Mouse (Mus musculus): ENCODE data around the gene Itgal. TPM values are rescaled to one million over a fixed set of nuclear protein-coding genes. Genes with fewer than 3 reads are reported as not detected.
"Not testable (repeated sequence)": the region's sequence is repeated elsewhere in the genome, so short reads cannot be mapped to it uniquely, and the experiment has no call there.

The Itgal gene
- polyA plus RNA-seq, 1 experiment from 2014 or later = 0.59 TPM

DNA sequence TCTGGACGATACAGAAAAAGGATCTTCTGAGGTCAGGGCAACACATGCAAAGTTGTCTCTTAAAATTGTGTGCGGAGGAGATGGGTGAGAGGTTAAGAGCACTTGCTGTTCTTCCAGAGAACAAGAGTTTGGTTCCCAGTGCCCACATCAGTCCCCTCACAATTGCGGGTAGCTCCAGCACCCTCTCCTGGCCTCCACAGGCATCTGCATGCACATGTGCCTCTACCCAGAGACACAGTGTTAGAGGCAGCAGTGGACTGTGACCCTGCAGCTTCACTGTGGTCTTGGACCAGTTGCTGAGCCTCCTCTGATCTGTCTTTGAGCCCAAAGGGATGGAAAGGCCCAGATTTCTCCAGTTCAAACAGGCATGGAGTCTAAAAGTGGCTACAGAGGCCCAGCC is 75.8 kb downstream of the Itgal start:
- not testable (repeated sequence) for DNase-seq (ENCODE audit: low spot score); ATAC-seq (replicated peaks; ENCODE audit: insufficient number of reproducible peaks, low FRiP score, low TSS enrichment, low read depth)
- WGBS = 87% methylated on average over 3 of the region's 3 CpGs

GRCm38 (mm10) chr7:127375271-127376245 is 79.5 kb downstream of the Itgal start, which contains the start of gene Zfp747:
TSS of gene Zfp747 (minus strand) at chr7:127376050.
- peak within 1 kb of the TSS; percentile 59 for H3K4me3 ChIP-seq (ENCODE audit: low read depth, low read length)
- H3K27ac ChIP-seq (replicated peaks; ENCODE audit: low read depth, low read length); H3K27me3 ChIP-seq (ENCODE audit: control insufficient read depth, insufficient read depth, low read length); H3K4me1 ChIP-seq (ENCODE audit: control insufficient read depth, insufficient read depth, low read length); H3K9me3 ChIP-seq (replicated peaks; ENCODE audit: control insufficient read depth, low read length); H3K36me3 ChIP-seq (replicated peaks; ENCODE audit: control insufficient read depth, insufficient read depth, low read depth, low read length): not testable (repeated sequence)
- WGBS = 2% methylated on average over 47 of the region's 49 CpGs
- DNase-seq (ENCODE audit: low spot score) (peak; percentile 94), ATAC-seq (replicated peaks; ENCODE audit: insufficient number of reproducible peaks, low FRiP score, low TSS enrichment, low read depth) (peak; percentile 86)
- H3K4me2 ChIP-seq (ENCODE audit: low read depth, low read length) = peak within 1 kb of the TSS; percentile 78
- peak within 1 kb of the TSS; percentile 74 for H3K9ac ChIP-seq (replicated peaks; ENCODE audit: low read length)

More for the DNA sequence above, 75.8 kb downstream of the Itgal start:
- H3K4me3 ChIP-seq (ENCODE audit: low read depth, low read length); H3K9me3 ChIP-seq (replicated peaks; ENCODE audit: control insufficient read depth, low read length); H3K4me1 ChIP-seq (ENCODE audit: control insufficient read depth, insufficient read depth, low read length); H3K27ac ChIP-seq (replicated peaks; ENCODE audit: low read depth, low read length); H3K4me2 ChIP-seq (ENCODE audit: low read depth, low read length); H3K27me3 ChIP-seq (ENCODE audit: control insufficient read depth, insufficient read depth, low read length); H3K36me3 ChIP-seq (replicated peaks; ENCODE audit: control insufficient read depth, insufficient read depth, low read depth, low read length); H3K9ac ChIP-seq (replicated peaks; ENCODE audit: low read length): not testable (repeated sequence)

GRCm38 (mm10) chr7:127378310-127378921 is 82.4 kb downstream of the Itgal start:
- no peak for DNase-seq (ENCODE audit: low spot score)

More at GRCm38 (mm10) chr7:127378310-127378921, 82.4 kb downstream of the Itgal start:
- Histone ChIP-seq H3K4me3 (ENCODE audit: low read depth, low read length) (no peak overlapping the region), H3K36me3 (replicated peaks; ENCODE audit: control insufficient read depth, insufficient read depth, low read depth, low read length) (no peaks in the 10 kb centered on the region), H3K27ac (replicated peaks; ENCODE audit: low read depth, low read length) (no peak overlapping the region), H3K27me3 (ENCODE audit: control insufficient read depth, insufficient read depth, low read length) (no peaks in the 10 kb centered on the region), H3K4me2 (ENCODE audit: low read depth, low read length) (no peak overlapping the region), H3K9me3 (replicated peaks; ENCODE audit: control insufficient read depth, low read length) (no peaks in the 10 kb centered on the region), H3K9ac (replicated peaks; ENCODE audit: low read length) (no peak overlapping the region), H3K4me1 (ENCODE audit: control insufficient read depth, insufficient read depth, low read length) (no peaks in the 10 kb centered on the region)
- ATAC-seq (replicated peaks; ENCODE audit: insufficient number of reproducible peaks, low FRiP score, low TSS enrichment, low read depth) = no peak
- 81% methylated on average over 6 of the region's 6 CpGs for WGBS

Other genes starting within 250 kb of the Itgal start
- not detected in 2 replicates for gene Zg16, start 208.9 kb upstream of the Itgal start, polyA plus RNA-seq (2014; fragmentation: Nextera tagmentation; extraction: Ambion mirVana)
- 1.0 and 1.1 TPM in 2 replicates for gene AI467606, start 204.9 kb upstream of the Itgal start, polyA plus RNA-seq (2014; fragmentation: Nextera tagmentation; extraction: Ambion mirVana)
- gene Qprt, start 174.0 kb upstream of the Itgal start, polyA plus RNA-seq (2014; fragmentation: Nextera tagmentation; extraction: Ambion mirVana) = 2.5 and 3.0 TPM in 2 replicates
- gene Spn, start 158.4 kb upstream of the Itgal start, polyA plus RNA-seq (2014; fragmentation: Nextera tagmentation; extraction: Ambion mirVana) = not detected in 2 replicates
- gene Cd2bp2, start 100.2 kb upstream of the Itgal start, polyA plus RNA-seq (2014; fragmentation: Nextera tagmentation; extraction: Ambion mirVana) = 71.8 and 74.0 TPM in 2 replicates
- 15.8 and 19.2 TPM in 2 replicates for gene Tbc1d10b, start 87.8 kb upstream of the Itgal start, polyA plus RNA-seq (2014; fragmentation: Nextera tagmentation; extraction: Ambion mirVana)
- gene Mylpf, start 87.4 kb upstream of the Itgal start, polyA plus RNA-seq (2014; fragmentation: Nextera tagmentation; extraction: Ambion mirVana) = 19.8 and 22.8 TPM in 2 replicates
- 20.9 and 22.5 TPM in 2 replicates for gene Zfp553, start 63.2 kb upstream of the Itgal start, polyA plus RNA-seq (2014; fragmentation: Nextera tagmentation; extraction: Ambion mirVana)
- gene Sept1, start 63.1 kb upstream of the Itgal start, polyA plus RNA-seq (2014; fragmentation: Nextera tagmentation; extraction: Ambion mirVana) = 21.0 and 24.6 TPM in 2 replicates
- 63.2 and 65.3 TPM in 2 replicates for gene Zfp771, start 52.0 kb upstream of the Itgal start, polyA plus RNA-seq (2014; fragmentation: Nextera tagmentation; extraction: Ambion mirVana)
- 253 and 266 TPM in 2 replicates for gene Dctpp1, start 35.6 kb upstream of the Itgal start, polyA plus RNA-seq (2014; fragmentation: Nextera tagmentation; extraction: Ambion mirVana)
- 92.4 and 102 TPM in 2 replicates for gene Sephs2, start 22.2 kb upstream of the Itgal start, polyA plus RNA-seq (2014; fragmentation: Nextera tagmentation; extraction: Ambion mirVana)
- gene Zfp768, start 49.3 kb downstream of the Itgal start, polyA plus RNA-seq (2014; fragmentation: Nextera tagmentation; extraction: Ambion mirVana) = 6.1 and 6.4 TPM in 2 replicates
- gene Zfp747, start 79.8 kb downstream of the Itgal start, polyA plus RNA-seq (2014; fragmentation: Nextera tagmentation; extraction: Ambion mirVana) = 5.6 and 7.8 TPM in 2 replicates
- 6.7 and 7.1 TPM in 2 replicates for gene 9130019O22Rik, start 90.9 kb downstream of the Itgal start, polyA plus RNA-seq (2014; fragmentation: Nextera tagmentation; extraction: Ambion mirVana)
- gene E430018J23Rik, start 97.4 kb downstream of the Itgal start, polyA plus RNA-seq (2014; fragmentation: Nextera tagmentation; extraction: Ambion mirVana) = 6.1 TPM in 2 replicates
- 7.9 and 8.2 TPM in 2 replicates for gene Zfp764, start 110.6 kb downstream of the Itgal start, polyA plus RNA-seq (2014; fragmentation: Nextera tagmentation; extraction: Ambion mirVana)
- 27.3 and 29.8 TPM in 2 replicates for gene Zfp688, start 125.8 kb downstream of the Itgal start, polyA plus RNA-seq (2014; fragmentation: Nextera tagmentation; extraction: Ambion mirVana)
- 11.7 and 12.4 TPM in 2 replicates for gene Zfp689, start 152.9 kb downstream of the Itgal start, polyA plus RNA-seq (2014; fragmentation: Nextera tagmentation; extraction: Ambion mirVana)
- 54.8 and 58.5 TPM in 2 replicates for gene Prr14, start 163.4 kb downstream of the Itgal start, polyA plus RNA-seq (2014; fragmentation: Nextera tagmentation; extraction: Ambion mirVana)
- 8.9 and 10.2 TPM in 2 replicates for gene Fbrs, start 182.9 kb downstream of the Itgal start, polyA plus RNA-seq (2014; fragmentation: Nextera tagmentation; extraction: Ambion mirVana)
- gene Srcap, start 215.7 kb downstream of the Itgal start, polyA plus RNA-seq (2014; fragmentation: Nextera tagmentation; extraction: Ambion mirVana) = 41.9 and 47.5 TPM in 2 replicates
- gene Gm42715, start 223.3 kb downstream of the Itgal start, polyA plus RNA-seq (2014; fragmentation: Nextera tagmentation; extraction: Ambion mirVana) = 16.1 and 16.3 TPM in 2 replicates